Mouse (Mus musculus) kidney, adult 2 months (tissue): ENCODE results near the gene Fcna. TPM values are rescaled to one million over a fixed set of nuclear protein-coding genes. Genes with fewer than 3 reads are reported as not detected.

Source experiments
- DNase-seq: peaks from one replicate; pipeline ENCODE4 v3.0.0; 2021
- H3K27ac ChIP-seq: fragments of 200-500 bp; 2 replicates; pipeline ENCODE4 v1.5.1; 2012; ENCODE audit warnings: low read depth, low read length, control low read depth, inconsistent platforms; ENCODE audit not compliant: insufficient read depth
- H3K27me3 ChIP-seq: fragments of 200-500 bp; replicated peaks from 2 replicates; pipeline ENCODE4 v1.6.1; 2012; ENCODE audit warnings: mild to moderate bottlenecking, moderate library complexity, low read length, inconsistent platforms; ENCODE audit not compliant: control insufficient read depth, insufficient read depth
- H3K36me3 ChIP-seq: fragments of 200-500 bp; 2 replicates; pipeline ENCODE4 v1.6.1; 2012; ENCODE audit warnings: mild to moderate bottlenecking, moderate library complexity, low read length, inconsistent platforms; ENCODE audit not compliant: control insufficient read depth, insufficient read depth
- H3K4me1 ChIP-seq: fragments of 200-500 bp; 2 replicates; pipeline ENCODE4 v1.6.1; 2011; ENCODE audit warnings: low read length; ENCODE audit not compliant: control insufficient read depth, insufficient read depth
- H3K4me3 ChIP-seq: fragments of 200-500 bp; 2 replicates; pipeline ENCODE4 v1.5.1; 2011; ENCODE audit warnings: mild to moderate bottlenecking, low read depth, low read length, control low read depth; ENCODE audit not compliant: insufficient read depth
- CTCF ChIP-seq: fragments of 200-500 bp; conservative IDR thresholded peaks from 2 replicates; pipeline ENCODE4 v1.5.1; 2011; ENCODE audit warnings: low read depth, mild to moderate bottlenecking, control low read depth, low read length, moderate library complexity, mixed read lengths; ENCODE audit not compliant: insufficient read depth, insufficient read length
- POLR2A ChIP-seq: fragments of 200-500 bp; IDR thresholded peaks from one replicate; pipeline ENCODE4 v1.6.1; 2011; ENCODE audit warnings: low read depth, low read length, control low read depth
- WGBS: fragments of 180-500 bp; shearing (Covaris S2); methylation state at CpG from one replicate; pipeline ENCODE4 v1.1.7; 2018; 5-methylcytosine and 5-hydroxymethylcytosine counted together
- polyA plus RNA-seq: library from polyadenylated mRNA; depleted of rRNA; stranded (reverse); fragments of >200 nt; gene quantifications from 2 replicates; pipeline ENCODE4 v1.2.3, GENCODE M21; 2012

Gene Fcna
- polyA plus RNA-seq, 1 experiment: 3.4 TPM

DNA sequence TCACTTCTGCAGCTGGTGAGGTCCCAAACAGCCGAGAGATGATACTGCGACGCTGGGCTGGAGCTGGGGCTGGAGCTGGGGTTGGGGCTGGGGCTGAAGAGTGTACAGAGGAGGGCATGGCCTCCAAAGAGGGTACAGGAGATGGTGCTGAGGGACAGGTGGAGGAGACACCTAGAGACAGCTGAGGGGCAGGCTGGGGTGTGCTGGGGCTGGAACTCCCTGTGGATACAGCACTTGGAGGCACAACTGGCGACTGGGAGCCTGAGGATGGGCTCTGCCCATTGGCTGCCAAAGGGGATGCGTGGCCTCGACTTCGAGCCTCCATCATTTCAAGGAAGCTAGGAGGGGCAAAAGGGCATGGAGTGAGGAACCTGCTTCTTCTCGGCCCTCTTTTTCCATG, 40.5 kb downstream of the Fcna start:
- Histone ChIP-seq H3K27ac (no peak overlapping the region), H3K36me3 (no peaks in the 10 kb centered on the region; the same call in 1 of the 2 replicates), H3K27me3 (no peaks in the 10 kb centered on the region), H3K4me3 (no peak overlapping the region), H3K4me1 (no peaks in the 10 kb centered on the region)
- WGBS: 88% methylated on average over 8 of the region's 8 CpGs
- DNase-seq: no peak
- TF ChIP-seq POLR2A: no peak
- no peak for TF ChIP-seq CTCF

DNA sequence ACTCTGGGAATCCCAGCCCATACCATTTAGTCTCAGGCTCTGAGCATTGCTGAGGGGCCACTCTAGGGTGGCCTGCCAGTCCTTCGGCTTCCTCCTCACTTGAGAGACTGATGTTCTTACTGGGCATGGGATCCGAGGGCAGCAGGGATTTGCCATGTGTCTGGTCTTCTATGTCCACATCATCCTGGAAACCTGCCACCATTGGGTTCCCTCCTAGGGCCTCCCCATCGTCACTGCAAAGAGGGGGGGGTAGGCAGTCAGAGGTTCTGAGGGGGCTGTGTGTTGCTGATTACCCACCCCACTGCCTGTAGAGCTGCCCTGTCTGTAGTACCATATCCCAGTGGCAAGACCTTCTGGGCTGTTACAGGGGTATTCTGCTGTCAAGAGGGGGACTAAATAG, 42.2 kb downstream of the Fcna start:
- Histone ChIP-seq H3K36me3 (no peaks in the 10 kb centered on the region; the same call in 1 of the 2 replicates), H3K27me3 (no peaks in the 10 kb centered on the region), H3K27ac (no peak overlapping the region), H3K4me3 (no peak overlapping the region), H3K4me1 (peaks cover 4% of the 10 kb centered on the region)
- no peak for DNase-seq
- TF ChIP-seq POLR2A (no peak), CTCF (no peak)
- WGBS: 71% methylated on average over 3 of the region's 3 CpGs

DNA sequence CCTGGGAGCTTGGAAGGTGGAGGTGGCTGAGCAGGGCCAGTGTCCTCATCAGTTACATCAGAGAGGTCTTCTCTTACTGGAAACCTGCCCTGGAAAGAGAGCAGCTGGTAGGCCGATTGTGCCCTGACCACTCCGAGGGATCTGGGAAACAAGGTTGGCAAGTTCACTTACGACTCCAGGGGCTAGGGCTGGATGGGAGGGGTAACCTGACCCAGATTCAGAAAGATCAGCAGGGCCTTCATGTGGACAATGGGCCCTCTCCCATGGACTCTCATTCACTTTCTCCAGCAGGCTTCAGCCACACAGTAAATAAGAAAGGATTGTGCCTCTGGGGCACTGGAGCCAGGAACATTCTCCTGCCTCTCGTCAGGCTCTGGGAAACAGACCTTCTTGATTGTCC, 43.0 kb downstream of the Fcna start:
- Histone ChIP-seq H3K4me1 (peaks cover 4% of the 10 kb centered on the region), H3K27me3 (no peaks in the 10 kb centered on the region), H3K27ac (no peak overlapping the region), H3K4me3 (no peak overlapping the region), H3K36me3 (no peaks in the 10 kb centered on the region; the same call in 1 of the 2 replicates)
- WGBS: 76% methylated on average over 4 of the region's 4 CpGs
- TF ChIP-seq POLR2A (no peak), CTCF (no peak)
- DNase-seq: no peak

DNA sequence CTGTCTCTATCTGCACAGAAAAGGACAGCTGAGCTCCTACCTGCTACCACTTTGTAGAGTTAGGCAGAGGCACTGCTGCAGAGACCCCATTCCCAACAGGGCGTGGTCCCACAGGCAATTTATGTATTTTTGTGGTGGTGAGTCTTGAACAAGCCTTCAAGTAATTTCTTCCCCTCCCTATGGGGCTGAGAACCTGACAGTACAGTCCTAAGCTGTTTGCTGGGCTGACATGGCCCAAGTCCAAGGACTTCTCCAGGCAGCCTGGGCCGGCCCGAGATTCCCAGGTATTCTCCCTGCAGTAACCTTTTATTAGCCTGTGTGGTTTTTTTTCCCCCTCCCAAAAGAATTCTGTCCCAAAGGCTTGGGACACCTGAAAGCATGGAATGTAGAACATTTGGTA, 43.7 kb downstream of the Fcna start:
- no peak overlapping the region for H3K27ac ChIP-seq
- H3K4me3 ChIP-seq: no peak overlapping the region
- DNase-seq: no peak
- no peak for TF ChIP-seq POLR2A
- no peak for TF ChIP-seq CTCF
- H3K4me1 ChIP-seq: peaks cover 4% of the 10 kb centered on the region
- H3K36me3 ChIP-seq: no peaks in the 10 kb centered on the region; the same call in 1 of the 2 replicates
- 77% methylated on average over 3 of the region's 3 CpGs for WGBS
- H3K27me3 ChIP-seq: 0 out of 2 replicates have a peak, but pooled peaks cover 3% of the 10 kb centered on the region

DNA sequence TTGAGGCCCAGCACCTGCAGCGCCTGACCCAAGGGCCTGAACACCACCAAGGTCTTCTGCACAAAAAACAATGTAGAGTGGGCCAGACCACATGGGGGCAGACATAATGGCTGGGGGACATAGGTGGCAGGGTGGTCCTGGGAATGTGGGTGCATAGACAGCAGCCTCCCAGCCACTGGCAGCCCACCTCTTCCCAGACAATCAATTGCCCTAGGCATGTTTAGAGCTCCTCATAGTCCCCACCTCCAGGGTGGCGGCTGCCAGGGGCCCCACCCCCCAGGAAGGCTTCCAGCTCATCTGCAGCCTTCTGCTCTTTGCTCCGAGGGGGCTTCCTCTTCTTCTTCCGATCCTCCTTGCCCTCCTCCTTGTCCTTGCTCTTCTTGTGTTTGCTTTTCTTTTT, 44.3 kb downstream of the Fcna start:
- TF ChIP-seq CTCF (no peak), POLR2A (no peak)

DNA sequence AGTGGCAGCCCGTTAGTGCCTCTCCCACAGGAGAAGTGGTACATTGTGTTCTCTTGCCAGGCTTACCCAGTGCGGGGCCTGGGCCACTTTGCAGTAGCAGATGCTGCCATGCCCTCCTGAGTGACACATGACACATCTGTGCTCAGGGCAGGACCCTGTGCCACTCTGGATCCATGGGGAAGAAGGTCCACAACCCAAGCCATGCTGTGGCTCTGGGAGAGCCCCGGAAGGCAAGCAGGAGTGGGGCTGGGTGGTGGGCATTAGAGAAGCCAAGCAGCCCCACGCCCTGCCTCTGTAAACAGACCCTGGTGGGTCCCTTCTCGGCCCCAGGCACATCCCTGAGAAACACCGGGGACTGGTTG, 44.7 kb downstream of the Fcna start:
- H3K4me3 ChIP-seq: no peak overlapping the region
- H3K36me3 ChIP-seq: no peaks in the 10 kb centered on the region; the same call in 1 of the 2 replicates
- H3K27me3 ChIP-seq: peaks cover 6% of the 10 kb centered on the region
- no peak for TF ChIP-seq POLR2A
- no peak for TF ChIP-seq CTCF
- no peak for DNase-seq
- H3K27ac ChIP-seq: no peak overlapping the region
- H3K4me1 ChIP-seq: peaks cover 4% of the 10 kb centered on the region
- 77% methylated on average over 6 of the region's 6 CpGs for WGBS

More for the DNA sequence above, 44.3 kb downstream of the Fcna start:
- Histone ChIP-seq H3K4me1 (peaks cover 4% of the 10 kb centered on the region), H3K36me3 (no peaks in the 10 kb centered on the region; the same call in 1 of the 2 replicates), H3K27me3 (peaks cover 6% of the 10 kb centered on the region), H3K27ac (no peak overlapping the region), H3K4me3 (no peak overlapping the region)
- DNase-seq: no peak
- WGBS: 68% methylated on average over 4 of the region's 4 CpGs

DNA sequence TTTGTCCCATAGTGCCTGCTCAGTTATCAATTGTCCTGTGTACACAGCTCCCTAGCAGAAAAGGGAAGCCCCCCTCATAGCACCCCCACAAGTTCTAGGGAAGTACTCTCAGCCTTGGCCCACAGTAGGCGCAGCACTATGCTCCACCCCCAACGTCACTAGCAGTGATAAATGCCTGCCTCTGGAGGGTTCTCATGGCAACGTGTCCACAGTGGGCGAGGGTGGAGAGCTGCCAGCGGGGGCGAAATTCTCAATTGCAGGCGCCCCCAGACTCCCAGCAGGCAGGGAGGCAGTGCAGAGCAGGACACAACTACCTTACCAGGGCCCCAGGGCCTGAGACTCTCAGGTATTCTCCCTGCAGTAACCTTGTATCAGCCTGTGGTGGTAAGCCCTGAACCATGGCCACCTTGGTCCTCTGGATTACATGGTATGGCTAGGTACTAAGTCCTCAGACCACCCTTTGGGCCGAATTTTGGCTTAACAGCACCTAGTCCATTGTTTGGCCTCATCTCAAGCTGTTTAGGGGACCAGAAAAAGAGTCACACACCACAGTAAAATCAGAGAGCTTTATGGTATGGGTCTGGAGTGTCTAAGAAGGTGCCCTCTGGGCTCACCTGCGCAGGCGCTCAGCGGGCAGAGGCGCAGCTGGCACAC, 45.2 kb downstream of the Fcna start:
- DNase-seq: no peak
- H3K36me3 ChIP-seq: no peaks in the 10 kb centered on the region; the same call in 1 of the 2 replicates
- WGBS: 50% methylated on average over 12 of the region's 12 CpGs
- no peak overlapping the region for H3K4me3 ChIP-seq
- peaks cover 4% of the 10 kb centered on the region for H3K4me1 ChIP-seq
- H3K27me3 ChIP-seq: peaks cover 7% of the 10 kb centered on the region
- no peak overlapping the region for H3K27ac ChIP-seq
- TF ChIP-seq CTCF (no peak), POLR2A (no peak)

DNA sequence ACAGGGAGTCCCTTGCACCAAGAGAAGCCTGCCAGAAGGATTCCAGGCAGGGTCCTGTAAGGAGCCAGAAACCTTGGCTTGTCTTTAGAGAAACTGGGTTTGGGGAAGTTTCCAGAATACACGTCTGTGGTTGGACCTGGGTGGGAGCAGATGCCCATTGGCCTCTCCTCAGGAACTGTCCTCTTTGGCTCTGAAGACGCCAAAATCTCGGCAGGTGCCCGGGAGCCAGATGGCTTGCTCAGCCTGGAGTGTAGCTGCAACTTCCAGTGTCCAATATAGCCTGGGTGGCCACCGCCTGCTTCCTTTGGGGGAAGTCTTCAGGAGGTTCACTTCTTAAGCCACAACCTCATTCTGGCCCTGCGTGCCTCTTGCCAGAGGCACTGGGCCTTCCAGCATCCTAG, 45.9 kb downstream of the Fcna start:
- H3K27ac ChIP-seq: no peak overlapping the region
- 16% methylated on average over 6 of the region's 6 CpGs for WGBS
- H3K4me1 ChIP-seq: peaks cover 4% of the 10 kb centered on the region
- H3K36me3 ChIP-seq: no peaks in the 10 kb centered on the region
- H3K27me3 ChIP-seq: peaks cover 10% of the 10 kb centered on the region
- no peak for TF ChIP-seq CTCF
- TF ChIP-seq POLR2A: no peak
- H3K4me3 ChIP-seq: no peak overlapping the region
- no peak for DNase-seq
